Mouse (Mus musculus) intestine, embryonic 15.5 days (tissue): ENCODE results near the gene Nudt7. TPM values are rescaled to one million over a fixed set of nuclear protein-coding genes. Genes with fewer than 3 reads are reported as not detected.

ENCODE experiments used
- ATAC-seq: fragments of 200-750 bp; cut with Nextera tagmentation; 2 replicates; pipeline ENCODE4 v1.8.0; 2017; ENCODE audit warnings: moderate TSS enrichment, moderate library complexity
- H3K27ac ChIP-seq: fragments of 300-500 bp; sonication (generic); 2 replicates; pipeline ENCODE4 v1.5.1; 2015; ENCODE audit warnings: mild to moderate bottlenecking, inconsistent platforms
- H3K27me3 ChIP-seq: fragments of 300-500 bp; sonication (generic); replicated peaks from 2 replicates; pipeline ENCODE4 v1.6.1; 2015; ENCODE audit warnings: inconsistent platforms
- H3K36me3 ChIP-seq: fragments of 300-500 bp; sonication (generic); 2 replicates; pipeline ENCODE4 v1.6.1; 2015; ENCODE audit warnings: inconsistent platforms
- H3K4me1 ChIP-seq: fragments of 300-500 bp; sonication (generic); replicated peaks from 2 replicates; pipeline ENCODE4 v1.6.1; 2015; ENCODE audit warnings: inconsistent platforms
- H3K4me2 ChIP-seq: fragments of 300-500 bp; sonication (generic); replicated peaks from 2 replicates; pipeline ENCODE4 v1.6.1; 2015; ENCODE audit warnings: mild to moderate bottlenecking, inconsistent platforms
- H3K4me3 ChIP-seq: fragments of 300-500 bp; sonication (generic); replicated peaks from 2 replicates; pipeline ENCODE4 v1.5.1; 2015; ENCODE audit warnings: inconsistent platforms
- H3K9ac ChIP-seq: fragments of 300-500 bp; sonication (generic); 2 replicates; pipeline ENCODE4 v1.6.1; 2015; ENCODE audit warnings: inconsistent platforms
- H3K9me3 ChIP-seq: fragments of 300-500 bp; sonication (generic); 2 replicates; pipeline ENCODE4 v1.6.1; 2016; ENCODE audit warnings: inconsistent platforms
- WGBS: fragments of 180-500 bp; shearing (Covaris S2); methylation state at CpG from one replicate; pipeline ENCODE4 v1.1.7; 2015; 5-methylcytosine and 5-hydroxymethylcytosine counted together
- polyA plus RNA-seq: library from polyadenylated mRNA; unstranded; fragments of >200 nt; fragmentation: Nextera tagmentation; extraction: Ambion mirVana; gene quantifications from 2 replicates; pipeline ENCODE4 v1.2.1, GENCODE M21; 2015

Gene Nudt7
- polyA plus RNA-seq, result 25.3 and 25.9 TPM in 2 replicates

GRCm38 (mm10) chr8:114133510-114134362 lies at the start of gene Nudt7:
Gene Nudt7 (plus strand): TSS chr8:114133557.
- H3K9ac ChIP-seq, result peak within 1 kb of the TSS; percentile 64
- H3K9me3 ChIP-seq, result no peaks in the 10 kb centered on the region
- WGBS, result 3% methylated on average over 23 of the region's 23 CpGs
- H3K4me1 ChIP-seq, result 0 out of 2 replicates have a peak, but pooled peaks cover 4% of the 10 kb centered on the region
- peak within 1 kb of the TSS; percentile 69 for H3K4me2 ChIP-seq
- ATAC-seq, result peak; percentile 95
- no peaks in the 10 kb centered on the region for H3K36me3 ChIP-seq
- H3K27ac ChIP-seq, result peak within 1 kb of the TSS; percentile 84
- H3K4me3 ChIP-seq, result peak within 1 kb of the TSS; percentile 52
- H3K27me3 ChIP-seq, result no peaks in the 10 kb centered on the region

GRCm38 (mm10) chr8:114087932-114088331 lies 45.4 kb upstream of the Nudt7 start:
- no peaks in the 10 kb centered on the region for H3K9me3 ChIP-seq
- no peaks in the 10 kb centered on the region for H3K27me3 ChIP-seq
- WGBS, result 82% methylated on average over 4 of the region's 4 CpGs
- H3K27ac ChIP-seq, result no peak overlapping the region
- H3K4me2 ChIP-seq, result no peak overlapping the region
- H3K4me3 ChIP-seq, result no peak overlapping the region
- ATAC-seq, result no peak
- no peaks in the 10 kb centered on the region for H3K4me1 ChIP-seq
- no peak overlapping the region for H3K9ac ChIP-seq
- no peaks in the 10 kb centered on the region for H3K36me3 ChIP-seq

GRCm38 (mm10) chr8:114090736-114091135 lies 42.6 kb upstream of the Nudt7 start:
- Histone ChIP-seq H3K4me2 (no peak overlapping the region), H3K4me1 (no peaks in the 10 kb centered on the region), H3K27ac (no peak overlapping the region), H3K9ac (no peak overlapping the region), H3K27me3 (no peaks in the 10 kb centered on the region), H3K4me3 (no peak overlapping the region), H3K9me3 (no peaks in the 10 kb centered on the region), H3K36me3 (no peaks in the 10 kb centered on the region)
- no peak for ATAC-seq
- WGBS, result 87% methylated on average over 4 of the region's 4 CpGs

GRCm38 (mm10) chr8:114093321-114093720 lies 40.0 kb upstream of the Nudt7 start:
- Histone ChIP-seq H3K27me3 (no peaks in the 10 kb centered on the region), H3K4me2 (no peak overlapping the region), H3K36me3 (no peaks in the 10 kb centered on the region), H3K9ac (no peak overlapping the region), H3K4me1 (no peaks in the 10 kb centered on the region), H3K27ac (no peak overlapping the region), H3K9me3 (no peaks in the 10 kb centered on the region), H3K4me3 (no peak overlapping the region)
- no peak for ATAC-seq
- 90% methylated on average over 3 of the region's 3 CpGs for WGBS

- Histone ChIP-seq H3K4me3 (no peak overlapping the region), H3K27me3 (no peaks in the 10 kb centered on the region), H3K36me3 (no peaks in the 10 kb centered on the region), H3K9me3 (no peaks in the 10 kb centered on the region), H3K4me1 (no peaks in the 10 kb centered on the region), H3K4me2 (no peak overlapping the region), H3K27ac (no peak overlapping the region), H3K9ac (no peak overlapping the region)
- WGBS, result 85% methylated on average over 4 of the region's 4 CpGs
- no peak for ATAC-seq
Observed at GRCm38 (mm10) chr8:114094526-114094925, 38.8 kb upstream of the Nudt7 start.

- H3K27me3 ChIP-seq, result no peaks in the 10 kb centered on the region
- no peak for ATAC-seq
- H3K9me3 ChIP-seq, result no peaks in the 10 kb centered on the region
- H3K9ac ChIP-seq, result no peak overlapping the region
- H3K4me1 ChIP-seq, result no peaks in the 10 kb centered on the region
- 83% methylated on average over 14 of the region's 14 CpGs for WGBS
- H3K36me3 ChIP-seq, result no peaks in the 10 kb centered on the region
- no peak overlapping the region for H3K4me2 ChIP-seq
- H3K27ac ChIP-seq, result no peak overlapping the region
- no peak overlapping the region for H3K4me3 ChIP-seq
Observed at GRCm38 (mm10) chr8:114100561-114101206, 32.7 kb upstream of the Nudt7 start.

- H3K4me3 ChIP-seq, result no peak overlapping the region
- no peaks in the 10 kb centered on the region for H3K36me3 ChIP-seq
- no peak overlapping the region for H3K4me2 ChIP-seq
- H3K9me3 ChIP-seq, result no peaks in the 10 kb centered on the region
- H3K4me1 ChIP-seq, result no peaks in the 10 kb centered on the region
- H3K27me3 ChIP-seq, result no peaks in the 10 kb centered on the region
- H3K9ac ChIP-seq, result no peak overlapping the region
- 82% methylated on average over 7 of the region's 7 CpGs for WGBS
- no peak for ATAC-seq
- H3K27ac ChIP-seq, result no peak overlapping the region
Observed at GRCm38 (mm10) chr8:114103401-114103800, 30.0 kb upstream of the Nudt7 start.

GRCm38 (mm10) chr8:114105971-114106370 lies 27.4 kb upstream of the Nudt7 start:
- Histone ChIP-seq H3K4me3 (no peak overlapping the region), H3K9ac (no peak overlapping the region), H3K36me3 (no peaks in the 10 kb centered on the region), H3K4me1 (no peaks in the 10 kb centered on the region), H3K4me2 (no peak overlapping the region), H3K27me3 (no peaks in the 10 kb centered on the region), H3K9me3 (no peaks in the 10 kb centered on the region), H3K27ac (no peak overlapping the region)
- no peak for ATAC-seq
- WGBS, result 85% methylated on average over 5 of the region's 5 CpGs

- 69% methylated on average over 20 of the region's 20 CpGs for WGBS
- no peaks in the 10 kb centered on the region for H3K27me3 ChIP-seq
- no peaks in the 10 kb centered on the region for H3K4me1 ChIP-seq
- H3K27ac ChIP-seq, result no peak overlapping the region
- H3K9me3 ChIP-seq, result no peaks in the 10 kb centered on the region
- ATAC-seq, result no peak
- H3K36me3 ChIP-seq, result no peaks in the 10 kb centered on the region
- no peak overlapping the region for H3K4me3 ChIP-seq
- no peak overlapping the region for H3K4me2 ChIP-seq
- H3K9ac ChIP-seq, result no peak overlapping the region
Observed at GRCm38 (mm10) chr8:114109365-114110140, 23.8 kb upstream of the Nudt7 start.

GRCm38 (mm10) chr8:114115076-114115475 lies 18.3 kb upstream of the Nudt7 start:
- 61% methylated on average over 1 of the region's 1 CpGs for WGBS
- Histone ChIP-seq H3K9me3 (no peaks in the 10 kb centered on the region), H3K4me1 (no peaks in the 10 kb centered on the region), H3K9ac (no peak overlapping the region), H3K36me3 (no peaks in the 10 kb centered on the region), H3K27me3 (no peaks in the 10 kb centered on the region), H3K4me3 (no peak overlapping the region), H3K27ac (no peak overlapping the region), H3K4me2 (no peak overlapping the region)
- no peak for ATAC-seq

GRCm38 (mm10) chr8:114116049-114116448 lies 17.3 kb upstream of the Nudt7 start:
- Histone ChIP-seq H3K27me3 (no peaks in the 10 kb centered on the region), H3K4me2 (no peak overlapping the region), H3K36me3 (no peaks in the 10 kb centered on the region), H3K9me3 (no peaks in the 10 kb centered on the region), H3K4me3 (no peak overlapping the region), H3K9ac (no peak overlapping the region), H3K27ac (no peak overlapping the region), H3K4me1 (no peaks in the 10 kb centered on the region)
- WGBS, result 7% methylated on average over 2 of the region's 2 CpGs
- no peak for ATAC-seq

GRCm38 (mm10) chr8:114117439-114117838 lies 15.9 kb upstream of the Nudt7 start:
- Histone ChIP-seq H3K27ac (no peak overlapping the region), H3K36me3 (no peaks in the 10 kb centered on the region), H3K4me2 (no peak overlapping the region), H3K27me3 (no peaks in the 10 kb centered on the region), H3K4me1 (no peaks in the 10 kb centered on the region), H3K4me3 (no peak overlapping the region), H3K9ac (no peak overlapping the region), H3K9me3 (no peaks in the 10 kb centered on the region)
- no peak for ATAC-seq
